Mouse (Mus musculus): Measurements from ENCODE around the gene Hnrnpu.

Hnrnpu gene

DNA sequence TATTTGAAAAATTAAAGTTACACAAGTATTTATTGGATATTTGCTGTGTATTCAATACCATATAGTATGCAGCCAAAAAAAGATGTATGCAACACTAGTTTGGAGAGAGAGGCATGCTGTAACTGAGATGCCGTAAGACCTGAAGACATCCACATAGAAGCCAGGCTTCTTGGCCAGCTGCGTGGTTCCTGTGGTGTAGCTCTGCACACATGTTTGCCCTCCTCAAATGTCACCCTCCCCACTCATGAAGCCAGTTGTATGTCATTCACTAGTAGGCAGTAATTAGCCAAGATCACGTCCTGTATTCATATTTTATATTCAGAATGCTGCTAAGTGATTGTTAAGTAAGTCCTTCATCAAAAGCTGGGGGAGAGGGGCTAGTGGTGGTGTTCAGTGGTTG lies 3.8 kb upstream of the Hnrnpu start:
- DNase-seq (ENCODE audit: low read depth, low spot score) = no peak

DNA sequence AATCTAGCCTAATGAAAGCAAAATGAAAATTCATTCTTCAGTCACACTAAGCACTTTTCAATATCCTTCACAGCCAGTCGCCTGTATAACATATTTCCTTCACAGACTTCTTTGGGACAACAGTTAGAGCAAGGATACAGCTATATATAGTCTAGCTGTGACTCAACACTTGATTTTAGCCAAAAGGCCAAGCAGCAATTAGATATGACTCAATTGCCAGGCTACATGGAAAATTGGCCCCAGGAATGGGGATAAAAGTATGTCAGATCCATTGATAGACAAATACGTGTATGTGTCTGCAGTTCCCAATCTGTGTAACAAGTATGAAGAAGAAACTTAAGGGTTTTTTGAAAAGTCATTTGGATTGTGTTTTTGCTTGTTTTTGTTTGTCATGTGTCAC lies 2.6 kb upstream of the Hnrnpu start:
- no peak for DNase-seq (ENCODE audit: low read depth, low spot score)

DNA sequence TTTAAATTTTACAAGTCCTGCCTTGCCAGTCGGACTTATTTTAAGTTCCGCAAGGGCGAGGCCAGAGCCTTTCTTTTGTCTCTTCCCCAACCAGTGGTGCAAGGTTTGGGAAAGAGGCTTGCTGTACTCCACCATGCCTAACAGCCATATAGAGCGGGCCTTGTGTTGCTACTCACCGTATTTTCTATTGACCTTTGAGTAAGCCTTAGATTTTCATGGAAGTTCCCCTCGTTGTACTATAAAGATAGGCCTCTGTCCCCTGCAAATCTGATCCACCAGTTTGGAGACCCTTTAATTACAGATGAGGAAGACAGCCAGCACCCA lies 683 bp upstream of the Hnrnpu start:
- DNase-seq (ENCODE audit: low read depth, low spot score) = peak; percentile 90

DNA sequence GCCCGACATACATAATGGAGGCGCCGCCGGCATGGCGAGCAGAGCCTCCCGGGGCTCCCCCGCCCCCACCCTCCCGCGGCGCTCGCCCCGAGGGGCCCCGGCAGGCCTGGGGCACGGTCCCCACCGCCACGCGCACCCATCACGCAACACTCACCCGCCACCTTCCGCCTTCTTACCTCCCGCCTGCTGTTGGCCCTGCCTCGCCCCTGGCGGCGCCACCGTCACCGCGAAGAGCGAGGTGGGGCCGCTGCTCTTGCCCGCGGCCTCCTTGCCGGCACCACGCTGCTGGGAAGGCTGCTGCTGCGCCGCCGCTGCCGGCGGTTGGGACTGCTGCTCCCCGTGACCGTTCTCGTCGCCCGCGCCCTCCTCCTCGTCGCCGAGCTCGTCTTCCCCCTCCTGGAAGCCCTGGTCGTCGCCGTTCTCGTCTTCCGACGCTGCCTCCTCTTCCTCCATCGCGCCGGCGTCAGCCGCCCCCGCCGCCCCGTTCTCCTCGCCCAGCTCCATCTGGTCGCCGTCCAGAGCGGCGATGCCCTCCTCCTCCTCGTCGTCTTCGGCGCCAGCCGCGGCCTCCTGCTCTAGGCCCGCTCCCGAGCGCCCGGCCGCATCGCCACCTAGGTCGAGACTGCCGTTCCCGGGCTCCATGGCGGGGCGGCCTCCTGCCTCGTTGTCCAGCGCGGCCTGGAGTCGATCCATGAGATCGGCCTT lies 668 bp downstream of the Hnrnpu start:
- no peak for DNase-seq (ENCODE audit: low read depth, low spot score)

DNA sequence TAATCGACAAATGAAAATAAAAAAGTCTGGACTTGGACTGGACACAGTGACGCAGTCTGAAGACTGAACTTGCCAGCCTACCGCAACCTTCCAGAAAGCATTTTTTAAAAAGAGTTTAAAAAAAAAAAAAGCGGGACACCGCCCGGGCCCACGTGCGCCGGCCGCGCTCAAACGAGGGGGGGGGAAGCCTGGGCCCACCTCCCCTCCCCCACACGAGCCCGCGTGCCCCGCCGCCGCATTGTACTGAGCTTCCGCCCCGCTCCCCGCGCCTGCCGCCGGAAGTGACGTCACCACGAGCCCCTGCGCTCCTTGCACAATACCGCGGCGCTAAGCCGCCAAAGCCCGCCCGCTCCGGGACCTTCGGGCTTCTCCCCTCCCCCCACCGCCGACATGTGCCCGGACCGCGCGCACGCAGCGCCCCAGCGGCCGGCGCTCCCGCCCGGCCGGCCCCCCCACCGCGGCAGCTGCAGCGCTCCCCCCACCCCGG lies 1.3 kb downstream of the Hnrnpu start:
- DNase-seq (ENCODE audit: low read depth, low spot score) = peak; percentile 97

DNA sequence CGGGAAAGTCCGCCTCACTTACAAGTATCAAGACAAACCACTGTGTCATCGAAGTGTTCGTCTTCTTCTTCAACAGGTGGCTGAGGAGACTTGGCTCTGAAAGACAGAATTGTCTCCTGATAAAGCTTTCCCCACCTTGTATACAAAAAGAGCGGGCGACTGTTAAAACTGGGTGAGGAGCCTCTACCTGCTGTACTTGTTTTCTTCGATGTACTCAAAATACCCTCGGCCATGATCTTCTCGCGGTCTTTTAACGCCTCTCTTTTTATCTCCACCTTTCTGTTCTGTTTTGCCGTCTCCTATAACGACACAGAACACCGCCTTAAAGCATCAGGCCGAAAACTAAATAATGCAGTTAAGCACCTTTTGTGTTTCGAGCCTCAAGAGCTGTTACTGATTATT lies 1.7 kb downstream of the Hnrnpu start:
- peak; percentile 78 for DNase-seq (ENCODE audit: low read depth, low spot score)

DNA sequence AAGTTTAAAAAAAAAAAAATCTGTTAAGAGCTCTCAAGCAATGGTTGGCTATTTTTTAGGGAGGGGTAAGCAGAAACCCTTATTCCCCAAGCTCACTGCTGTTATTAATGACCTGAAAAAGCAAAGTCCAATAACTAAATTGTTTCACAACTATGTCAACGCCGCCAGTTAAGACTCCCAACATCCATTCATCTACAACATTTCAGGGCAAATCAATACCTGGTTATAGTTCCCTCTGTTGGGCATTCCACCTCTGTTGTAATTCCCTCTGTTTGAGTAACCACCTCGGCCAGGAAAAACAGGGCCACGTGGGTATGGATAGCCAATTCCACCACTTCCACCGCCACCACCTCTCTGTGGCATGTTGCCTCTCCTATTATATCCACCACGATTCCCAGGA lies 7.7 kb downstream of the Hnrnpu start:
- DNase-seq (ENCODE audit: low read depth, low spot score) = no peak

DNA sequence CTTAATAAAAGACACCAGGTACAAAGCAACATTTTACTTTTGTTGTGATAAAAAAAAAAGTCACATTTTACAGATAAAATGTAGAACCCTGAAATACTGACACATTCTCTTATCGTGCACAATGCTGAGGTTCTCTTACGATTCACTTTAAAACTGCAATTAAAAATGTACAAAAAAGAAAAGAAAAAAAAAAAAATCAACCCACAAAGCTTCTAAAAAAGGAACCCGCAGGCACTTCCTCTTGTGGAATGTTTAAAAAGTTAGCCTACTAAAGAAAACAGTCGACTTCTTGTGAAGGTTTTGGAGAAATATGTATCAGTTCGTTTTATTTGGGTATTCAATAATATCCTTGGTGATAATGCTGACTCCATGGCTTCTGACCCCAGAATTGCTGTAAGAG lies 8.6 kb downstream of the Hnrnpu start:
- DNase-seq (ENCODE audit: low read depth, low spot score) = no peak

DNA sequence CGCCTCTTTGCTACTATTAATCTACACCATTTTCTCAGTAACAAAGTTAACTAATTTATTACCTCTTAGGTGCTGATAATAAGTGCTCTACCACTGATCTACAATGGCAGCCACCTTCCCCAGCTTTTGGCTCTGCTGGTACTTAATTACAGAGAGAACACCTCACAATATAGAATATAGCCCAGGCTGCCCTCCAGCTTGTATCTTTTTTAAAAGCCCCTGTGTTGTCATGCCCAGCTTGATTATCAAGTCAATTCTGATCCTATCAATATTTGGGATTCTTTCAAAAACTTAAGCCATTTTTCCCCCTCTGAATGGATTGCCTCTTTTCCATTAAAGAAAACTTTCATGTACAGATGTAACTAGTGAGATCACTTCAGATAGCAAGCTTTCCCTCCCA lies 10.6 kb downstream of the Hnrnpu start:
- no peak for DNase-seq (ENCODE audit: low read depth, low spot score)

DNA sequence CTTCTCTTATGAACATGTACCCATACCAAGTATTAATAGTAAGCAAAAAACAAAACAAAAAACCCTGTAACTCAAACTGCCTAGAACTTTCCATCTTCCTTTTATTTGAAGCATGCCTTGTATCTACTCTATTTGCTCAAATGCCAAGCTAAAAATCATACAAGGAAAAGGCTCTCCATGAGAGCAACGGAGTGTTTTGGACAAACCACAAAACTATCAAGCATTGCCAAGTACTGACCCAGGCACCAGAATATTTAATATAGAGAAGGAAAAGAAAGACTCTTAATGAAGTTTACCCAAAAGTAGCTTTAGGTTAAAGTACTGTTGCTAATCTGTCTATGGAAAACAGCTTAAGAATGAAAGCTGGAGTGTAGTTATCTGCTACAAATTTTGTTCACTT lies 11.2 kb downstream of the Hnrnpu start:
- no peak for DNase-seq (ENCODE audit: low read depth, low spot score)

DNA sequence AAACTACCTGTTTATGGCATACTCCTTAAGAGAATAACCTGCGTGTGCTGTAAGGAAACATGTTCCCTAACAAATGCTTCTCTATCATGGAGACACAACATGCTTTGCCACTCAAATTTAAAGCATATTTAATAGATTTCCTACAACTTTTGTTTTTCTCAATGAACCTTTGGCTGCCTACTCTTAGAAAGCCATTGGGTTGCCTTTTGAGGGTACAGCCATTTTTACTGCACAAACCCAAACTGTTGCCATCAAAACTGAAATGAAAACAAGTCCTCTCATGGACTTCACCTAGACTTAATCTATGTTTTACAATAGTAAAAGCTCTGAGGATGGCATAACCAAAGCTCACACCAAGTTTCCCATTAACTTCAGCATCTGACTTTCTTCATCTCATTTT lies 13.0 kb downstream of the Hnrnpu start:
- DNase-seq (ENCODE audit: low read depth, low spot score) = no peak

DNA sequence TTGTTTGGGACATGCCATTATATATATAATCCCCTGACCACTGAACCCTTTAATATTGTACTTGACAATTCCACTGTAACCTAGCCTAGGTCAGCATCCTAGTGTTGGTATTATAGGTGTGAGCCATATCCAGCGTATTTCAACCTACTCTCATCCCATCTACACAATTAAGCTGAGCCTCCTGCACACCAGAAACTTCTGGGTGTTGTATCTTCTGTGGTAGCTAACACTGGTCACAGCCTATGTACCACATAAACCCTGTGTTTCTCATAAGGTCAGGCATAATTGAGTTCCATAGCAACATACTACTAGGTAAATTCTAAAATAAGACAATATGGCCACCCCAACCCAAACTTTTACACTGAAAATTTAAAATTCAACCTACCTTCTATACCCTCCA lies 14.4 kb downstream of the Hnrnpu start:
- no peak for DNase-seq (ENCODE audit: low read depth, low spot score)

DNA sequence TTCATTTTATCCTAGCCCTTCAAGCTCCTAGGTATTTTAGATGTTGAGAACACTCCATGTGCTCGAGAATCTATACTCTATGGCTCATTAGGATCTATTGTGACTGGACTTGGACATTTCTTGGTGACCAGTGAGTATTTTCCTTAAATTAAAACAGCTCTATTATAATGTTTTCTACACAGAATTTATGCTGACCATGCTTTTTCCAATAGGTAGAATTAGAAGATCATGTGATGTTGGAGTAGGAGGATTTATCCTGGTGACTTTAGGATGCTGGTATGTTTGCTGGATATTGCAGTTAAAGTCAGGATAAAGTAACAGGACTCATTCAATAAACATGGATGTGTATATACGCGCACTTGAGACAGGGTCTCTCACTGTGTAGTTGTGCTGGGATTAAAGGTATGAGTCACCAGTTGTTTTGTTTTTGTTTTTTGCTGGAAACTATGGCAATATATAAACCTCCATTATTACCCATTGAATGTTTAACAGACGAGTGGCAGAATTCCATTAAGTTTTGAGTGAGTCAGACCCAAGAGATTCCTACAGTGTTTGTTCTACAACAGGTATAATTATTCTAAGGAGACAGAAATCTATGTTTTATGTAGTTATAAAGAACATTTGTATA lies 15.8 kb downstream of the Hnrnpu start:
- DNase-seq (ENCODE audit: low read depth, low spot score) = no peak

DNA sequence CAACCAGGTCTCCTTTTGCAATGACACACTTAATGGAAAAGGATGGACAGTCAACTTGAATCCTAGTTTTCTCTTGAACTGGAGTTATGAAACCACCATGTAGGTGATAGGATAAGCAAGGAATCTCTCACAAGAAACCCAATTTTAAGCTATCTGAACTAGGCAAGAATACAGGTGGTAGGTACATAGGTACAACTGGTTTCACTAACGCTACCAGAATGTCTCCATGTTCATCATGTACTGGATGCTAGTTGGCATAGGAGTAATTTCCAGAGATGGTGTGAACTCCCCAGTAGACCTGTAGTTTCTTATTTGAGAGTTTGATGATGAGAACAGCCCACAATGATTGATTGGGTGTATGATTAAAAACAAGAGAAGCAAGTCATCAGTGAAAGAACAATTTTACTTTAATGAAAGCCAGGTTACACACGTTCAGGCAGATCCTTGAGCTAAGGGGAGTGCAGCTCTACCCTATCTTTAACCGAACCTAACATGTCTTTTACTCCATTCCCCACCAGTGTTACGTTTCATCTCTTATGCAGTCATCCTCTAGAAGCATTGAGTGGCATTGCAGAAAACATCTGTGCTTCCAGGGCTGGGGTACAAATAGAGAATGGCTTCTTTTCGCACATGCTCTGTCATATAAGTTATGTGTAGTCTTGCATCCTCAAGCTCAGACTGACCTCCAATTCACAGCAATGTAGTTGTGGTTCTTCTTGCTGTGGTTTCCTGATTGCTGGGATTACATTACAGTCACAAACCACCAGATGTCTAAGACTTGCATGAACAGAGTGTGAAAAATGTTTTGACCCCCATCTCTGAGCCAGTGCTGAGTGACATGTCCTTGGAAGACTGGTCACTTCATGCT lies 16.6 kb downstream of the Hnrnpu start:
- peak; percentile 49 for DNase-seq (ENCODE audit: low read depth, low spot score)

DNA sequence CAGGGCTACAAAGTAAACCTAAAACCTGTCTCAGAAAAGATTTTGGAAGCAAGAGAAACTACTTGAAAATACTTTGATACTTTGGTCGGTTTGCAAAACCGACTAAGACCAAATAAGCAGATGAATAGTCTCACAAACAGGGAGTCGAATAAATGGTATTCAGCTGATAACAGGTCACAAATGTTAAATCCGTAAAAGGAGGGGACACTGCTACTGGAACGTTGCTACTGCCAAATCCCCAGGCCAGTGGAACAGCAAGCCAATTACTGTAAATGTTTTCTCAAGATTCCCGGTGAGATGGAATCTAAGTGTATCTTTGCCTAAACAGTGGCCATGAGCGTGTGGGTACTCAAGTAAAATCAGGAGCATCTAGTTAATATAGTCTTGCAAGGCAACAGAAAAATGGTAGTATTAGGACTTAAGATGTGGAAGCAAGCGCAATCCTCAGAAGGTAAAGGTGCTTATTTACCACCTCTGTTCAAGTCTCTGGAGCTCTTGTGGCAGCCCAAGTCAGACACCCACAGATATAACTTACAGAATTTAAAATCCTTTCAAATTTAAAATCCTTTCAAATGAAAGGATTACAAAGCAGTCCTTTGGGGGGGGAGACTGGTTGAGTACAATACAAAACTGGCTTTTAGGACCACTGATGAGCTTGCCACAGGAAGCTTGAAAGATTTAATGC lies 17.4 kb downstream of the Hnrnpu start:
- DNase-seq (ENCODE audit: low read depth, low spot score) = peak; percentile 42

DNA sequence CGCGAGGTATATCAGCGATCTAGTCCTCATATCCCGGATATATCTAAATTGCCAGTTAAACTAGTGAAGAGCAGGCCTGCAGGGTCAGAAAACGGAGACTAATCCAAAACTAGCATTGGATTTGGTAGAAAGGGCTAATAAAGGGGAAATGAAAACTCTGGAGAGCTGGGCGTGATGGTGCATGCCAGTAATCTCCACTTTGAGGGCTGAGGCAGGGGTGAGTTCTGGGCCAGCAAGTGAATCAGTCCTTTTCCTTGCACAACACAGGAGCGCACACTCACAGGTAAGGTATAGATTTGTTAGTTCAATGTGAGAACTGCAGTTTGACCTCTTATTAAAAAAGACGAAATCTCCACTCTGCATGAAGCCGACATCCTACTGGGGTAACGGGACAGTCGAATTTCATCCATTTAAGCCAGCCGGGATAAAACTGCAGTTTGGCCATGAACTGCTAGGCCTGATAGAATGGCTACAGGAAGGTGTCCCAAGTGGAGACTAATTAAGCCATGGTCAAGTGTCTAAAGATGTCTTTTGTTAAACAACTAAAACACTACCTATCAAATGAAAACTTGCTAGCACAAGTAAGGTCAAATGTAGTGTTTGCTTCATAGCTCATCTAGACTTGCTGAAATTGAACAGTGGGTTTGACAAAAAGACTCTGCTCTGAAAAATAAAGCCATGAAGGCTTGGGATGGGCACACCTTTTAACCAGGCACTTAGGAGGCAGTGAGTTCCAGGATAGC lies 18.1 kb downstream of the Hnrnpu start:
- peak; percentile 57 for DNase-seq (ENCODE audit: low read depth, low spot score)

DNA sequence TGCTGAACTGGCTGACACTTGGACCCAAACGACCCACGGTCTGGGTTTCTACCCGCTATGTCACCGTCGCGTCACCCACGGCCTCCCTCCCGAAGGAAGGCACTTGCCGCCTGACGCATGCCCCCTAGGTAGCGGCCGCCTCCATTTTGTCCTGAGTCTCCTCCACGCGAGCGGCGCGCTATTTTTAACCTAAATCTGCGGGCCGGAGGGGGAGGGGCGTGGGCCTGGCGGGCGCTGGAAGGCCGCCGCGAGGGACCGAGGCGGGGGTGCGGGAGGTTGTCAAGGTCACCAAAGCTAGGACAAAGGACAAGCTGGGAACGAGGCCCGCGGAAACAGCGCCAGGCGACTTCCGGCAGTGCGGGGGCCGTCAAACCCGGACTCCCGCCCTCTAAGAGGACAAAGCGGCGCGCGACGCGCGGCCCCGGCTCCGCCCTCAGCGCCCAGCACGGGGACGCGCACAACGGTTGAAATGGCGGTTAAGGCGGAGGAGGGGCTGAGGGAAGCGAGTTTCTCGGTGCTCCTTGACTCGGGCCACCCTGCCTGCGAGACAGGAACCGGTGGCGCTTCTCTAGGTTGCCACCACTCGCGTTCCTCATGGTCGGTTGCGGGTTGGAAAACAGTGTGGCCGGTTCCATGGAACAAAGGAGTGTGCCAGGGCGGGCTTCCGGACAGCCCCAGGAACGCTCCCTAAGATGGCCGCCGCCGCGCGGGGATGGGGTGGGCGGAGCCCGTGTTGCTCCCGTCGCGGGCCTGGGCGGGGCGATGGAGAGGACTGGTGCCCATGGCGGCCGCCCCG lies 19.0 kb downstream of the Hnrnpu start, which contains the start of gene Cox20:
Cox20 (plus strand) TSS at position 742 of the 796 bp plus-strand sequence.
- peak; percentile 97 for DNase-seq (ENCODE audit: low read depth, low spot score)

DNA sequence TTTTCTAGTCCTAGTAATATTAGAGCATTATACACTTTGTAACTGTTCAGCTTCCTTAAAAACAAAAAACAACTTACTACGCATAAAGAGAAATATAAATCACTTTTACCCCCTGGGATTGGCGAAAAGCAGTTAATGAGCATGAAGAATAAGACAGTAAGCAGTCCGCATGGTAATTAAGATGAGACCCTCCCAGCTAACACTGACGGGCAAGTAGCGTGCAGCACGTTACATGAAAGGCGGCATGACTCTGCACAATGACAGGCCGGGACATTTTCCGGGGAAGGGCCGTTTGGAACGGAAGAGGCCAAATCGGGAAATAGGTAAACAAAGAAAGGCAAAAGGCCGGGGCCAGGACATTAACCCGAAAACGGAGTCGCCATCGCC lies 19.6 kb downstream of the Hnrnpu start:
- DNase-seq (ENCODE audit: low read depth, low spot score) = peak; percentile 92

DNA sequence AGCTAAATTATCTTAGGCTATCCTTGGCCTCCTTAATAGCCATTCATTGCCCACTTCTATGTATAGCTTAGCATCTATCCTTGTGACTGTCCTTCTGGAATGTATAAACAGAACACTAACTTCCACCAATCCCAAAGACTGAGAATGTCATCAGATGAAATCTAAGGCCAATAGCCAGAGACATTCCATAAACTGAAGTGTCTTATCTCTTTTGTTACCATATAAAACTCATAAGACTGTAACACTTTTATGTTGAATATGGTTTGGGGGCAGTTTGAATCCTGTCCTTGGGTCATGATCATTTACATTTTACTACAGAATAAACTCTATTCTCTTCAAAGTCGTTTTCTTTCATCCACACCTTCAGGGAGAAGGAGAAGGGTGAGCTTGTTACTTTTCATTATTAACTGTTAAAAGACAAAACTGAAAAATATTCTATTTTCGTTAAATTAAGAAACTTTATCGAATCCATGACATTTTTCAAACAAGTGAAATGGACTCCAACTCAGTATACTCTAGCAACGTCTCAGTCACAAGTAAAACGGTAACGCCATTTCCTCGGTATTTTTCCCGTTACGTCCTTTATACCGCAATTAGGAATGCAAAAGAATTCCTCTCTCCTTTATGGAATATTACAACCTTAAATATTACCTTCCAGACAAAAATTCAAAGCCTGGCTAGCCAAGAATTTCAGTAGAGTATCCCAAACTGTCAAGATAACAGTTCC lies 20.2 kb downstream of the Hnrnpu start:
- DNase-seq (ENCODE audit: low read depth, low spot score) = no peak

DNA sequence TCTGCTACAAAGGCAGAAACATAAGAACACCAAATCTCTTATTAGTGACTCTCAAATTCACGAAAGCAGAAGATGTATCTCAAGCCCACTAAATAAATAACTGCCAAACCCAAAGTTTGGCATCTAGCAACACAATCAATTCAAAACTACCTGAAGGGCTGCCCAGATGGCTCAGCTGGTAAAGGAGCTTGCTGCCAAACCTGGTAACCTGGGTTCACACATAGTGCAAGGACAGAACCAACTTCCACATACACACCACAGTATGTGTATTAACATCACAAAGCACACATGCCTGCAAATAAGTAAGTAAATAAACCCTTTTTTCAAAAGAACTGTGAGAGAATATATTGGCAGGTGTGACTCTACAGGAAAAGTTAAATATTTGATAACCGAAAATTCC lies 23.4 kb downstream of the Hnrnpu start:
- no peak for DNase-seq (ENCODE audit: low read depth, low spot score)
